Mouse (Mus musculus): ENCODE results near the gene 6820408C15Rik. TPM values are rescaled to one million over a fixed set of nuclear protein-coding genes. Genes with fewer than 3 reads are reported as not detected.

Gene 6820408C15Rik
- polyA plus RNA-seq, 1 experiment from 2014 or later, result 0.52 TPM

GRCm38 (mm10) chr2:152439833-152440232 is 24.4 kb downstream of the 6820408C15Rik start:
- no peak for ATAC-seq (ENCODE audit: insufficient read depth, low FRiP score, low TSS enrichment)
- Histone ChIP-seq H3K9me3 (ENCODE audit: control insufficient read depth, low read length) (no peaks in the 10 kb centered on the region), H3K4me2 (ENCODE audit: low read depth) (no peak overlapping the region), H3K9ac (ENCODE audit: low read length) (no peak overlapping the region), H3K4me1 (ENCODE audit: control insufficient read depth, insufficient read depth, low read length) (no peaks in the 10 kb centered on the region), H3K4me3 (ENCODE audit: low read depth, low read length) (no peak overlapping the region), H3K27ac (ENCODE audit: low read depth, low read length) (no peak overlapping the region), H3K36me3 (ENCODE audit: control insufficient read depth, insufficient read depth, low read length) (no peaks in the 10 kb centered on the region), H3K27me3 (ENCODE audit: control insufficient read depth, insufficient read depth, low read length) (no peaks in the 10 kb centered on the region)
- no peak for DNase-seq (ENCODE audit: low spot score)
- WGBS, result 80% methylated on average over 2 of the region's 2 CpGs

GRCm38 (mm10) chr2:152442322-152442721 is 26.9 kb downstream of the 6820408C15Rik start:
- H3K9me3 ChIP-seq (ENCODE audit: control insufficient read depth, low read length), result no peaks in the 10 kb centered on the region
- no peak overlapping the region for H3K4me3 ChIP-seq (ENCODE audit: low read depth, low read length)
- 79% methylated on average over 4 of the region's 4 CpGs for WGBS
- H3K27me3 ChIP-seq (ENCODE audit: control insufficient read depth, insufficient read depth, low read length), result no peaks in the 10 kb centered on the region
- no peaks in the 10 kb centered on the region for H3K36me3 ChIP-seq (ENCODE audit: control insufficient read depth, insufficient read depth, low read length)
- H3K27ac ChIP-seq (ENCODE audit: low read depth, low read length), result no peak overlapping the region
- no peak overlapping the region for H3K4me2 ChIP-seq (ENCODE audit: low read depth)
- H3K9ac ChIP-seq (ENCODE audit: low read length), result no peak overlapping the region
- H3K4me1 ChIP-seq (ENCODE audit: control insufficient read depth, insufficient read depth, low read length), result no peaks in the 10 kb centered on the region
- DNase-seq (ENCODE audit: low spot score) (no peak), ATAC-seq (ENCODE audit: insufficient read depth, low FRiP score, low TSS enrichment) (no peak)

- DNase-seq (ENCODE audit: low spot score) (no peak), ATAC-seq (ENCODE audit: insufficient read depth, low FRiP score, low TSS enrichment) (no peak)
- Histone ChIP-seq H3K27me3 (ENCODE audit: control insufficient read depth, insufficient read depth, low read length) (no peaks in the 10 kb centered on the region), H3K4me3 (ENCODE audit: low read depth, low read length) (no peak overlapping the region), H3K27ac (ENCODE audit: low read depth, low read length) (no peak overlapping the region), H3K9me3 (ENCODE audit: control insufficient read depth, low read length) (no peaks in the 10 kb centered on the region), H3K36me3 (ENCODE audit: control insufficient read depth, insufficient read depth, low read length) (no peaks in the 10 kb centered on the region), H3K4me2 (ENCODE audit: low read depth) (no peak overlapping the region), H3K4me1 (ENCODE audit: control insufficient read depth, insufficient read depth, low read length) (no peaks in the 10 kb centered on the region), H3K9ac (ENCODE audit: low read length) (no peak overlapping the region)
- WGBS, result 86% methylated on average over 8 of the region's 8 CpGs
These were observed 27.9 kb downstream of the 6820408C15Rik start for GRCm38 (mm10) chr2:152443281-152443680.

- 74% methylated on average over 2 of the region's 2 CpGs for WGBS
- no peak overlapping the region for H3K27ac ChIP-seq (ENCODE audit: low read depth, low read length)
- H3K27me3 ChIP-seq (ENCODE audit: control insufficient read depth, insufficient read depth, low read length), result no peaks in the 10 kb centered on the region
These were observed 31.3 kb downstream of the 6820408C15Rik start for GRCm38 (mm10) chr2:152446642-152447041.

GRCm38 (mm10) chr2:152447461-152447860 is 32.1 kb downstream of the 6820408C15Rik start:
- H3K27me3 ChIP-seq (ENCODE audit: control insufficient read depth, insufficient read depth, low read length), result no peaks in the 10 kb centered on the region
- no peaks in the 10 kb centered on the region for H3K9me3 ChIP-seq (ENCODE audit: control insufficient read depth, low read length)
- H3K4me3 ChIP-seq (ENCODE audit: low read depth, low read length), result no peak overlapping the region
- no peaks in the 10 kb centered on the region for H3K4me1 ChIP-seq (ENCODE audit: control insufficient read depth, insufficient read depth, low read length)
- 61% methylated on average over 5 of the region's 5 CpGs for WGBS
- H3K9ac ChIP-seq (ENCODE audit: low read length), result no peak overlapping the region
- ATAC-seq (ENCODE audit: insufficient read depth, low FRiP score, low TSS enrichment) (no peak), DNase-seq (ENCODE audit: low spot score) (no peak)
- H3K4me2 ChIP-seq (ENCODE audit: low read depth), result no peak overlapping the region
- H3K36me3 ChIP-seq (ENCODE audit: control insufficient read depth, insufficient read depth, low read length), result no peaks in the 10 kb centered on the region
- no peak overlapping the region for H3K27ac ChIP-seq (ENCODE audit: low read depth, low read length)

More at GRCm38 (mm10) chr2:152446642-152447041, 31.3 kb downstream of the 6820408C15Rik start:
- no peaks in the 10 kb centered on the region for H3K9me3 ChIP-seq (ENCODE audit: control insufficient read depth, low read length)
- no peaks in the 10 kb centered on the region for H3K36me3 ChIP-seq (ENCODE audit: control insufficient read depth, insufficient read depth, low read length)
- no peak for DNase-seq (ENCODE audit: low spot score)
- H3K4me3 ChIP-seq (ENCODE audit: low read depth, low read length), result no peak overlapping the region
- ATAC-seq (ENCODE audit: insufficient read depth, low FRiP score, low TSS enrichment), result no peak
- no peak overlapping the region for H3K9ac ChIP-seq (ENCODE audit: low read length)
- no peaks in the 10 kb centered on the region for H3K4me1 ChIP-seq (ENCODE audit: control insufficient read depth, insufficient read depth, low read length)
- H3K4me2 ChIP-seq (ENCODE audit: low read depth), result no peak overlapping the region

GRCm38 (mm10) chr2:152450241-152450640 is 34.9 kb downstream of the 6820408C15Rik start:
- Histone ChIP-seq H3K9ac (ENCODE audit: low read length) (no peak overlapping the region), H3K36me3 (ENCODE audit: control insufficient read depth, insufficient read depth, low read length) (no peaks in the 10 kb centered on the region), H3K27ac (ENCODE audit: low read depth, low read length) (no peak overlapping the region), H3K9me3 (ENCODE audit: control insufficient read depth, low read length) (no peaks in the 10 kb centered on the region), H3K4me1 (ENCODE audit: control insufficient read depth, insufficient read depth, low read length) (no peaks in the 10 kb centered on the region), H3K4me2 (ENCODE audit: low read depth) (no peak overlapping the region), H3K27me3 (ENCODE audit: control insufficient read depth, insufficient read depth, low read length) (no peaks in the 10 kb centered on the region), H3K4me3 (ENCODE audit: low read depth, low read length) (no peak overlapping the region)
- 7% methylated on average over 5 of the region's 5 CpGs for WGBS
- ATAC-seq (ENCODE audit: insufficient read depth, low FRiP score, low TSS enrichment), result no peak
- peak; percentile 72 for DNase-seq (ENCODE audit: low spot score)

- Histone ChIP-seq H3K36me3 (ENCODE audit: control insufficient read depth, insufficient read depth, low read length) (no peaks in the 10 kb centered on the region), H3K9me3 (ENCODE audit: control insufficient read depth, low read length) (no peaks in the 10 kb centered on the region), H3K27ac (ENCODE audit: low read depth, low read length) (no peak overlapping the region), H3K9ac (ENCODE audit: low read length) (no peak overlapping the region), H3K27me3 (ENCODE audit: control insufficient read depth, insufficient read depth, low read length) (no peaks in the 10 kb centered on the region), H3K4me2 (ENCODE audit: low read depth) (no peak overlapping the region), H3K4me1 (ENCODE audit: control insufficient read depth, insufficient read depth, low read length) (no peaks in the 10 kb centered on the region), H3K4me3 (ENCODE audit: low read depth, low read length) (no peak overlapping the region)
- 61% methylated on average over 4 of the region's 4 CpGs for WGBS
- DNase-seq (ENCODE audit: low spot score) (no peak), ATAC-seq (ENCODE audit: insufficient read depth, low FRiP score, low TSS enrichment) (no peak)
These were observed 36.9 kb downstream of the 6820408C15Rik start for GRCm38 (mm10) chr2:152452101-152452781.

GRCm38 (mm10) chr2:152459241-152459640 is 43.9 kb downstream of the 6820408C15Rik start:
- no peaks in the 10 kb centered on the region for H3K27me3 ChIP-seq (ENCODE audit: control insufficient read depth, insufficient read depth, low read length)
- ATAC-seq (ENCODE audit: insufficient read depth, low FRiP score, low TSS enrichment) (no peak), DNase-seq (ENCODE audit: low spot score) (no peak)
- no peaks in the 10 kb centered on the region for H3K9me3 ChIP-seq (ENCODE audit: control insufficient read depth, low read length)
- H3K4me2 ChIP-seq (ENCODE audit: low read depth), result no peak overlapping the region
- H3K27ac ChIP-seq (ENCODE audit: low read depth, low read length), result no peak overlapping the region
- H3K4me1 ChIP-seq (ENCODE audit: control insufficient read depth, insufficient read depth, low read length), result no peaks in the 10 kb centered on the region
- H3K36me3 ChIP-seq (ENCODE audit: control insufficient read depth, insufficient read depth, low read length), result no peaks in the 10 kb centered on the region
- WGBS, result 58% methylated on average over 13 of the region's 13 CpGs
- no peak overlapping the region for H3K4me3 ChIP-seq (ENCODE audit: low read depth, low read length)
- H3K9ac ChIP-seq (ENCODE audit: low read length), result no peak overlapping the region

- 84% methylated on average over 3 of the region's 3 CpGs for WGBS
- Histone ChIP-seq H3K4me3 (ENCODE audit: low read depth, low read length) (no peak within 1 kb of the TSS), H3K27ac (ENCODE audit: low read depth, low read length) (no peak within 1 kb of the TSS), H3K9me3 (ENCODE audit: control insufficient read depth, low read length) (no peaks in the 10 kb centered on the region), H3K27me3 (ENCODE audit: control insufficient read depth, insufficient read depth, low read length) (no peaks in the 10 kb centered on the region), H3K9ac (ENCODE audit: low read length) (no peak within 1 kb of the TSS), H3K4me1 (ENCODE audit: control insufficient read depth, insufficient read depth, low read length) (no peaks in the 10 kb centered on the region), H3K36me3 (ENCODE audit: control insufficient read depth, insufficient read depth, low read length) (no peaks in the 10 kb centered on the region), H3K4me2 (ENCODE audit: low read depth) (no peak within 1 kb of the TSS)
- no peak for DNase-seq (ENCODE audit: low spot score)
- ATAC-seq (ENCODE audit: insufficient read depth, low FRiP score, low TSS enrichment), result no peak
These were observed 49.3 kb downstream of the 6820408C15Rik start, which contains the start of gene Defb23 for GRCm38 (mm10) chr2:152464570-152465150. Defb23 (minus strand) TSS chr2:152464620.

Data from neural tube, embryonic 11.5 days (tissue).